Mouse (Mus musculus): ENCODE results near the gene Apol7a. TPM values are rescaled to one million over a fixed set of nuclear protein-coding genes. Genes with fewer than 3 reads are reported as not detected.
A peak's percentile ranks its signal among the peaks of the same experiment; 100 is the strongest.

The Apol7a gene
- polyA plus RNA-seq, 1 experiment from 2014 or later: not detected

GRCm38 (mm10) chr15:77359084-77359483 lies 39.8 kb downstream of the Apol7a start:
- Histone ChIP-seq H3K36me3 (ENCODE audit: control insufficient read depth, insufficient read depth, low read length) (no peaks in the 10 kb centered on the region), H3K9ac (ENCODE audit: low read depth, low read length) (no peak overlapping the region; the same call in 1 of the 2 replicates), H3K4me3 (ENCODE audit: low read depth, low read length) (no peak overlapping the region), H3K9me3 (ENCODE audit: control insufficient read depth, low read length) (no peaks in the 10 kb centered on the region), H3K4me2 (peak overlapping the region; percentile 61), H3K27ac (ENCODE audit: low read depth, low read length) (no peak overlapping the region), H3K4me1 (replicated peaks; ENCODE audit: control insufficient read depth, insufficient read depth, low read length) (peaks cover 22% of the 10 kb centered on the region), H3K27me3 (replicated peaks; ENCODE audit: control insufficient read depth, insufficient read depth, low read length) (peaks cover 3% of the 10 kb centered on the region)
- DNase-seq (ENCODE audit: low spot score): no peak
- ATAC-seq (replicated peaks; ENCODE audit: low FRiP score): no peak
- WGBS: 38% methylated on average over 6 of the region's 6 CpGs

DNA sequence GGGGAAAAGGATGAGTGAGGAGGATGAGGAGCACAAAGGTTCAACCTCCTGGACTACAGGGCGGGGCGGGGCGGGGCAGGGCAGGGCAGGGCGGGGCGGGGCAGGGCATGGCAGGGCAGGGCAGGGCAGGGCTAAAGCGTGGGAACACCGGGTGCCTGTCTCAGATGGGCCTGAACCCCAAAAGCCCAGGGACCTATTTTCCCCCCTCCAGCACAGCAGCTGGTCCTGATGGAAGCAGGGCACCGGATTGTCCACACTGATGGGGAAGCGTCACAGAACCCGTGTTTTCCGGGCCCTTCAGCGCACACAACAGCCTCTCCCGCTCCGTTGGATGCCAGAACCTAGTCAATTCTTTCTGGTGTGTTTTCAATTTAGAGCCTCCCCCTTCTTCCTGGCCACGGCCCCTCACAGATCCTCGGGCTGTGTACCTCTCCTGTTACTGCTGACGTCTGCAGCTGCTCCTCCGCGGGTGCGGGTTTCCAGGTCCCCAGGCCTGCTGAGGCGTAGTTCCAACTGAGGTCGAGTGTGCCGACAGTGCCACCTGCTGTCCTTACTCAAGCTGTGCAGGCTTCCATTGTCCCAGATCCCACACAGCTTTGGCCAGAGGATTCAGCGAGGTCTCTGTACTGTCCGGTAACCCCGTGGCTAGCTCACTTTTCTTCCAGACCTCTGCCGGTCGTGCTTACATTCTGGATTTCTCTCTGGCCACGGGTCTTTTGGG lies 40.4 kb downstream of the Apol7a start:
- Histone ChIP-seq H3K9ac (ENCODE audit: low read depth, low read length) (no peak overlapping the region; the same call in 1 of the 2 replicates), H3K9me3 (ENCODE audit: control insufficient read depth, low read length) (no peaks in the 10 kb centered on the region), H3K27me3 (replicated peaks; ENCODE audit: control insufficient read depth, insufficient read depth, low read length) (peaks cover 3% of the 10 kb centered on the region), H3K36me3 (ENCODE audit: control insufficient read depth, insufficient read depth, low read length) (no peaks in the 10 kb centered on the region), H3K4me3 (ENCODE audit: low read depth, low read length) (no peak overlapping the region), H3K27ac (ENCODE audit: low read depth, low read length) (no peak overlapping the region), H3K4me2 (peak overlapping the region; percentile 61), H3K4me1 (replicated peaks; ENCODE audit: control insufficient read depth, insufficient read depth, low read length) (peaks cover 22% of the 10 kb centered on the region)
- ATAC-seq (replicated peaks; ENCODE audit: low FRiP score): peak; percentile 75
- 5% methylated on average over 29 of the region's 29 CpGs for WGBS
- peak; percentile 81 for DNase-seq (ENCODE audit: low spot score)

GRCm38 (mm10) chr15:77356248-77356810 lies 42.6 kb downstream of the Apol7a start:
- H3K9me3 ChIP-seq (ENCODE audit: control insufficient read depth, low read length): no peaks in the 10 kb centered on the region
- H3K9ac ChIP-seq (ENCODE audit: low read depth, low read length): 0 out of 2 replicates have a peak overlapping the region, but pooled peaks have one; percentile 44
- H3K27me3 ChIP-seq (replicated peaks; ENCODE audit: control insufficient read depth, insufficient read depth, low read length): peaks cover 3% of the 10 kb centered on the region
- H3K27ac ChIP-seq (ENCODE audit: low read depth, low read length): no peak overlapping the region
- WGBS: 7% methylated on average over 11 of the region's 11 CpGs
- no peaks in the 10 kb centered on the region for H3K36me3 ChIP-seq (ENCODE audit: control insufficient read depth, insufficient read depth, low read length)
- H3K4me1 ChIP-seq (replicated peaks; ENCODE audit: control insufficient read depth, insufficient read depth, low read length): peaks cover 22% of the 10 kb centered on the region
- peak overlapping the region; percentile 26 for H3K4me3 ChIP-seq (ENCODE audit: low read depth, low read length)
- peak; percentile 66 for ATAC-seq (replicated peaks; ENCODE audit: low FRiP score)
- no peak for DNase-seq (ENCODE audit: low spot score)
- H3K4me2 ChIP-seq: peak overlapping the region; percentile 52

DNA sequence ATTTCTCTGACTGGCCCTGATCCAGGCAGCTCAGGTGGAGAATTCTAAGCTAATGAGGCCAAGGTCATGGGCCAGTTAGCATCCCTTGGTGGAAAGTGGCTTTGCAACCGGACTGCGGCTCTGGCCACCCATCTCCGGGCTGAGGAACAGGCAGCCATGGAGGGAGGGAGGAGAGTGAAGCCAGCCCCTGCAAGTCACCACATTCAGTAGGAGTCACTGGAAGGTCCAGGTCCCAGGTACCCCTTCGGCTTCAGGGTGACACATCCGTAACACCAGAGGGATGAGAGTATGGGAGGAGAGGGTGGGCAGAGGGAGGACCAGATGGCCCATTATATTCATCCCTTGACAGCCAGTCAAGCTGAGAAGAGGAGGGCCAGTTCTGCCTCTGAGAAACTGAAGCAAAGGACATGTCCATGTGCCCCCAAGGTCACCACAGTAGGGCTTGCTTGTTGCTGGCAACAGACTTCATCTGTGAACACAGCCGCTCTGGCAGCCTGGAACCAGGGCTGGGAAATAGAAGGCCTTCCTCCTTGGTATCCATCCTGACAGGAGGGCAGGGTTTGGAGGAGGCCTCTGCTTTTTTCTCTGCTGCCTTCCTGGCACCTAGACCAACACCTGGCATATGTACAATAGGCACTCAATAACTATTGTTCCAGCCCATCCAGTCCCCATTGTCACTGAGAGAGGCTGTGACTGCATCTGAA lies 43.9 kb downstream of the Apol7a start:
- Histone ChIP-seq H3K27ac (ENCODE audit: low read depth, low read length) (no peak overlapping the region), H3K27me3 (replicated peaks; ENCODE audit: control insufficient read depth, insufficient read depth, low read length) (peaks cover 3% of the 10 kb centered on the region), H3K36me3 (ENCODE audit: control insufficient read depth, insufficient read depth, low read length) (no peaks in the 10 kb centered on the region), H3K4me1 (replicated peaks; ENCODE audit: control insufficient read depth, insufficient read depth, low read length) (peaks cover 22% of the 10 kb centered on the region), H3K9me3 (ENCODE audit: control insufficient read depth, low read length) (no peaks in the 10 kb centered on the region), H3K9ac (ENCODE audit: low read depth, low read length) (no peak overlapping the region), H3K4me2 (no peak overlapping the region), H3K4me3 (ENCODE audit: low read depth, low read length) (no peak overlapping the region)
- 89% methylated on average over 6 of the region's 6 CpGs for WGBS
- DNase-seq (ENCODE audit: low spot score) (no peak), ATAC-seq (replicated peaks; ENCODE audit: low FRiP score) (no peak)

DNA sequence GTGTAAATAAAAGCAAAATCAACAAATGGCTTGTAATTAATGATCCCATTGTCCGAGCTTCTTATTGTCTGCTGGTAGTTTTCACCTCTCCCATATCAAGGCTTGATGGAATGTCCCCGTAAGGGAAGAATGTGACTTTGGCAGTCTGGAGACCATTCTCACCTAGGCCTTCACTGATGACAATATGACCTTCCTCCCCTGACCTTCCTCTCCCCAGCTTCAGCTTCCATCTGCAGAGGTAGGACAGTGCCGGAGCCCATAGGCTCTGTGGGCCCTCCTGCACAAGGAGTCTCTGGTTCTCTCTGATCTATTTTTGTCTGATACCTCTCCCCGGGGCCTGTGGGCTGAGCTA lies 44.4 kb downstream of the Apol7a start:
- no peaks in the 10 kb centered on the region for H3K9me3 ChIP-seq (ENCODE audit: control insufficient read depth, low read length)
- WGBS: 48% methylated on average over 4 of the region's 4 CpGs
- no peak overlapping the region for H3K4me3 ChIP-seq (ENCODE audit: low read depth, low read length)
- H3K4me1 ChIP-seq (replicated peaks; ENCODE audit: control insufficient read depth, insufficient read depth, low read length): peaks cover 22% of the 10 kb centered on the region
- H3K27me3 ChIP-seq (replicated peaks; ENCODE audit: control insufficient read depth, insufficient read depth, low read length): peaks cover 3% of the 10 kb centered on the region
- H3K36me3 ChIP-seq (ENCODE audit: control insufficient read depth, insufficient read depth, low read length): no peaks in the 10 kb centered on the region
- no peak overlapping the region for H3K27ac ChIP-seq (ENCODE audit: low read depth, low read length)
- DNase-seq (ENCODE audit: low spot score): no peak
- no peak for ATAC-seq (replicated peaks; ENCODE audit: low FRiP score)
- H3K9ac ChIP-seq (ENCODE audit: low read depth, low read length): no peak overlapping the region
- no peak overlapping the region for H3K4me2 ChIP-seq

DNA sequence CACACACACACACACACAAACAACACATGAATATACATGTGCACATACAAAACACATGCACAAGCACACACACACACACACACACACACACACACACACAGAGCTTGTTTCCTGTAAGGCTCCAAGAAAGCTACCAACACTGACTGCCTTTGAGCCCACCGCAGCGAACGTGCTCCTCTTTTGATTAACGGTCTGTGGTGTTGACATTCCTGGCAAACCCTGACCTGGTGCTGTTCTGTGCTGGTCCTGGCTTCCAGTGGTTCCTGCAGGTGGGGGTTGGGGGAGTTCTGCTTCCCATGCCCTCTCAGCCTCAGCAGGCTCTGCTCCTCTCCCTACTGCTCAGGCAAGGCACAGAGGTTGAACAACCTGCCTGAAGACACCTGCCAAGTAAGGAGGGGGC lies 45.1 kb downstream of the Apol7a start:
- Histone ChIP-seq H3K27ac (ENCODE audit: low read depth, low read length) (peak overlapping the region; percentile 38; the same call in 1 of the 2 replicates), H3K4me3 (ENCODE audit: low read depth, low read length) (no peak overlapping the region), H3K4me2 (no peak overlapping the region), H3K27me3 (replicated peaks; ENCODE audit: control insufficient read depth, insufficient read depth, low read length) (no peaks in the 10 kb centered on the region; the same call in 1 of the 2 replicates), H3K4me1 (replicated peaks; ENCODE audit: control insufficient read depth, insufficient read depth, low read length) (peaks cover 18% of the 10 kb centered on the region), H3K9ac (ENCODE audit: low read depth, low read length) (no peak overlapping the region), H3K9me3 (ENCODE audit: control insufficient read depth, low read length) (no peaks in the 10 kb centered on the region), H3K36me3 (ENCODE audit: control insufficient read depth, insufficient read depth, low read length) (no peaks in the 10 kb centered on the region)
- WGBS: 31% methylated on average over 4 of the region's 4 CpGs
- no peak for DNase-seq (ENCODE audit: low spot score)
- no peak for ATAC-seq (replicated peaks; ENCODE audit: low FRiP score)

DNA sequence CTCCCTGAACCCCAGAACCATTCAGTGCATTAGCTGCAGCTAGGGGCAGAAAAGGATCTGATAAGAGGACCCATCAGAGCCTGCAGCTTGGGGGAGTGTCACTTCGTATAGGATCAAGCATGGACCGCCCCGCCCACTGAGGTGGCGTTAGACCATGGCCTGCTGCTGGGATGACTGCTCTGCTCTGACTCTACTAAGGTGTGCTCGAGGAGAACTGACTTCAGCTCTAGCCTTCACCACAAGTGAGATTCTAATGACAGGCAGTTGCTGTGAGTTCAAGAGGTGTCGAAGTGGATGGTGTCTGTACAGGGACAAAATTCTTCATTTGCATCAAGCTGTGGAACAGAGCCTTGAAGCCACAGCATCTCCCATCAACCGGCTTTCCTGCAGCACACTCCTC lies 46.0 kb downstream of the Apol7a start:
- DNase-seq (ENCODE audit: low spot score) (no peak), ATAC-seq (replicated peaks; ENCODE audit: low FRiP score) (no peak)
- 59% methylated on average over 7 of the region's 7 CpGs for WGBS
- Histone ChIP-seq H3K27me3 (replicated peaks; ENCODE audit: control insufficient read depth, insufficient read depth, low read length) (no peaks in the 10 kb centered on the region), H3K36me3 (ENCODE audit: control insufficient read depth, insufficient read depth, low read length) (no peaks in the 10 kb centered on the region), H3K27ac (ENCODE audit: low read depth, low read length) (no peak overlapping the region), H3K9ac (ENCODE audit: low read depth, low read length) (no peak overlapping the region), H3K4me3 (ENCODE audit: low read depth, low read length) (no peak overlapping the region), H3K4me2 (no peak overlapping the region), H3K4me1 (replicated peaks; ENCODE audit: control insufficient read depth, insufficient read depth, low read length) (peaks cover 14% of the 10 kb centered on the region), H3K9me3 (ENCODE audit: control insufficient read depth, low read length) (no peaks in the 10 kb centered on the region)

- Histone ChIP-seq H3K27me3 (replicated peaks; ENCODE audit: control insufficient read depth, insufficient read depth, low read length) (no peaks in the 10 kb centered on the region), H3K4me3 (ENCODE audit: low read depth, low read length) (no peak overlapping the region), H3K9me3 (ENCODE audit: control insufficient read depth, low read length) (no peaks in the 10 kb centered on the region), H3K36me3 (ENCODE audit: control insufficient read depth, insufficient read depth, low read length) (no peaks in the 10 kb centered on the region), H3K4me2 (no peak overlapping the region), H3K4me1 (replicated peaks; ENCODE audit: control insufficient read depth, insufficient read depth, low read length) (peaks cover 9% of the 10 kb centered on the region), H3K27ac (ENCODE audit: low read depth, low read length) (no peak overlapping the region), H3K9ac (ENCODE audit: low read depth, low read length) (no peak overlapping the region)
- WGBS: 77% methylated on average over 7 of the region's 7 CpGs
- ATAC-seq (replicated peaks; ENCODE audit: low FRiP score) (no peak), DNase-seq (ENCODE audit: low spot score) (no peak)
Measured at GRCm38 (mm10) chr15:77350117-77350516, 48.8 kb downstream of the Apol7a start.

All from liver, embryonic 11.5 days (tissue).